Mouse (Mus musculus): ENCODE results near the gene Lrsam1. TPM values are rescaled to one million over a fixed set of nuclear protein-coding genes. Genes with fewer than 3 reads are reported as not detected.

Lrsam1 gene
- polyA plus RNA-seq, 1 experiment from 2014 or later: 6.8 TPM

DNA sequence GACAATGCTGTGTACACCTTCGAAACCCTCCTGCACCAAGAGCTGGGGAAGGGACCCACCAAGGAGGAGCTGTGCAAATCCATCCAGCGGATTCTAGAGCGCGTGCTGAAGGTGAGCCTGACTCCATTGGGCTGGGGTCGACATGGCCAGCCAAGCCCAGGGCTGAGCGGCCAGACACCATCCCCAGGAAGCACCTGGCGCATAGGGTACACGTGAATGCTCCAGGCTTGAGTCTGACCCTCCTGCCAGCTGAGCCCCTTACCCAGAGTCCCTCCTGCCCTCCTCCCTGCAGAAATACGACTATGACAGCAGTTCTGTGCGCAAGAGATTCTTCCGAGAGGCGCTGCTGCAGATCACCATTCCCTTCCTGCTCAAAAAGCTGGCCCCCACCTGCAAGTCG lies 38.9 kb downstream of the Lrsam1 start:
- 83% methylated on average over 13 of the region's 13 CpGs for WGBS
- Histone ChIP-seq H3K9me3 (ENCODE audit: control insufficient read depth, low read length) (no peaks in the 10 kb centered on the region), H3K36me3 (ENCODE audit: control insufficient read depth, insufficient read depth, low read length) (0 out of 2 replicates have a peak, but pooled peaks cover 8% of the 10 kb centered on the region), H3K27ac (ENCODE audit: low read length) (no peak overlapping the region), H3K4me3 (ENCODE audit: low read length) (no peak overlapping the region), H3K4me1 (ENCODE audit: control insufficient read depth, insufficient read depth, low read length) (no peaks in the 10 kb centered on the region), H3K27me3 (replicated peaks; ENCODE audit: control insufficient read depth, insufficient read depth, low read length) (no peaks in the 10 kb centered on the region), H3K9ac (ENCODE audit: low read depth, low read length) (no peak overlapping the region), H3K4me2 (ENCODE audit: low read depth, low read length) (no peak overlapping the region)
- no peak for ATAC-seq

DNA sequence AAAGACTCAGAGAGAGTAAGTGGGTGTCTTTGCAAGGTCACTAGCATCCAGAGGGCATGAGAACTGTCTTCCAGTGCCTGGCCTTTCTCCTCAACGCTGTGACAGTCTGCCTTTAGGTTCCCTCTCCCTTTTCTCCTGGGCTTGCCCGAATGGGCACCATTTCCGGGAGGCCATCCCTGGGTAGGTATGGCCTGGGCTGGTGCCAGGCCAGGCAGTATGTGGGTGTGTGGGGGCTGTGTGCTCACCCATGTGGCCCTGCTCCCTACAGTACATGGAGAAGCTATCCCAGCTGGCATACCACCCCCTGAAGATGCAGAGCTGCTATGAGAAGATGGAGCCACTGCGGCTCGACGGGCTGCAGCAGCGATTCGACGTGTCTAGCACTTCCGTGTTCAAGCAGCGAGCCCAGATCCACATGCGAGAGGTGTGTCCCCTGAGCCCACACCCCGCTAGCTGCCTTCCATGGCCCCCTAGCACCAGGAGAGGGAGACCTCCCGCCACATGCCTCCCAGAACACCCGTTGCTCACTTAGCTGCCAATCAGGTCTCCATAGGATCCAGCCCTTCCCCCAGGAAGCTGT lies 39.5 kb downstream of the Lrsam1 start:
- Histone ChIP-seq H3K27ac (ENCODE audit: low read length) (no peak overlapping the region), H3K36me3 (ENCODE audit: control insufficient read depth, insufficient read depth, low read length) (0 out of 2 replicates have a peak, but pooled peaks cover 8% of the 10 kb centered on the region), H3K4me3 (ENCODE audit: low read length) (no peak overlapping the region), H3K4me2 (ENCODE audit: low read depth, low read length) (no peak overlapping the region), H3K9me3 (ENCODE audit: control insufficient read depth, low read length) (no peaks in the 10 kb centered on the region), H3K4me1 (ENCODE audit: control insufficient read depth, insufficient read depth, low read length) (no peaks in the 10 kb centered on the region), H3K27me3 (replicated peaks; ENCODE audit: control insufficient read depth, insufficient read depth, low read length) (no peaks in the 10 kb centered on the region), H3K9ac (ENCODE audit: low read depth, low read length) (no peak overlapping the region)
- ATAC-seq: no peak
- 91% methylated on average over 15 of the region's 15 CpGs for WGBS

DNA sequence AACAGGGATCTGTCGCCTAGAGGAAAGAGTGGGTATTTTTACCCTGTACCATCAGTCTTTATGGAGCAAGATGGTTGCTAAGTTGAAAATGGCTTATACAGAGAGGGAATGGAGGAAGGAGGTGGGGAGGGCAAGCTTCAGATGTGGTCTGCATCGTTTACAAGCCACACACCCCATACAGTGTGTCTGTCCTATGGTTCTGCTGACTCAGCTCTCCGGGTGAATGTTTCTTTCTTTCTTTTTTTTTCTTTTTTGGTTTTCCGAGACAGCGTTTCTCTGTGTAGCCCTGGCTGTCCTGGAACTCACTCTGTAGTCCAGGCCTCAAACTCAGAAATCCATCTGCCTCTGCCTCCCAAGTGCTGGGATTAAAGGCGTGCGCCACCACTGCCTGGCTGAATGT lies 40.2 kb downstream of the Lrsam1 start:
- H3K36me3 ChIP-seq (ENCODE audit: control insufficient read depth, insufficient read depth, low read length): peaks cover 8% of the 10 kb centered on the region; the same call in 1 of the 2 replicates
- H3K4me3 ChIP-seq (ENCODE audit: low read length): no peak overlapping the region
- H3K4me1 ChIP-seq (ENCODE audit: control insufficient read depth, insufficient read depth, low read length): no peaks in the 10 kb centered on the region
- no peak for ATAC-seq
- H3K4me2 ChIP-seq (ENCODE audit: low read depth, low read length): no peak overlapping the region
- no peak overlapping the region for H3K9ac ChIP-seq (ENCODE audit: low read depth, low read length)
- no peaks in the 10 kb centered on the region for H3K9me3 ChIP-seq (ENCODE audit: control insufficient read depth, low read length)
- no peak overlapping the region for H3K27ac ChIP-seq (ENCODE audit: low read length)
- WGBS: 78% methylated on average over 7 of the region's 7 CpGs
- no peaks in the 10 kb centered on the region for H3K27me3 ChIP-seq (replicated peaks; ENCODE audit: control insufficient read depth, insufficient read depth, low read length)

DNA sequence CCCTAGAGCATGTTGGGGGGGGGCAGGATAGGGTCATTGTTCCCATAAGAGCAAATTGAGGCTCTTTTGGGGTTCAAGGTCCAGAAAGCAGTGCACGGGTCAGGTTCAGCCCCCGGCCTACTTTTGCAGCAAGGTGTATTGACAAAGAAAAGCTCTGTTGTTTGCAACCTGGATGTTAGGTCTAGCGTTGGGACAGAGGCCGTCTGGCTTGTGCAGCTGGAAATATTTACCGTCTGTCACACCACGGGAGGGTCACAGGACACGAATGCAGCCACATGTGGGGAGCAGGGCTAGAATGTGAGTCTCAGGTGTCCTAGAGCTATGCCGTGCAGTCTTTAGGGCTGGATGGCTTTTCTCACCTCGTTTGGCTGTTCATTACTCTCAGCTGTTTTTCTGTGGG lies 43.0 kb downstream of the Lrsam1 start:
- Histone ChIP-seq H3K4me3 (ENCODE audit: low read length) (no peak overlapping the region), H3K27ac (ENCODE audit: low read length) (no peak overlapping the region), H3K4me2 (ENCODE audit: low read depth, low read length) (no peak overlapping the region), H3K4me1 (ENCODE audit: control insufficient read depth, insufficient read depth, low read length) (peaks cover 13% of the 10 kb centered on the region), H3K27me3 (replicated peaks; ENCODE audit: control insufficient read depth, insufficient read depth, low read length) (no peaks in the 10 kb centered on the region), H3K9me3 (ENCODE audit: control insufficient read depth, low read length) (no peaks in the 10 kb centered on the region), H3K36me3 (ENCODE audit: control insufficient read depth, insufficient read depth, low read length) (peaks cover 15% of the 10 kb centered on the region), H3K9ac (ENCODE audit: low read depth, low read length) (no peak overlapping the region)
- ATAC-seq: no peak
- 73% methylated on average over 9 of the region's 9 CpGs for WGBS

DNA sequence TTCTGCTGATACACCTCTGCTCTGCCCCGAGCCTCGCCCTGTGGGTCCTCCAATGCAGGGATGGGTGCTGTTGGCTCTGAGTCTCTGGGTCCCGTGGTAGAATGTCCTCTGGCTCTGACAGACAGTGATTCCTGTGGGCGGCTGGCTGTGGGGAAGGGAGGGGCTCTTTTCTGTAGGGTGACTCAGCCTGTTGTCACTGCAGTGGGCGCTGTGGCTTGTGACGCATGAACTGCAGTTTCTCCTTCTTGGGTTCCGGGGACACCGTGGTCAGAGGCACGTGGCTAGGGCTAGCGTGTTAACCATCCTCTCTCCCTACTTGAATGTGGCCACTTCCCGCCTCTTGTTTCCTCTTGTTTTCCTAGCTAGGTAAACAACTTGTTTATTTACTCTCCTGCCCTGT lies 43.9 kb downstream of the Lrsam1 start:
- Histone ChIP-seq H3K4me3 (ENCODE audit: low read length) (no peak overlapping the region), H3K27ac (ENCODE audit: low read length) (no peak overlapping the region; the same call in 1 of the 2 replicates), H3K4me1 (ENCODE audit: control insufficient read depth, insufficient read depth, low read length) (peaks cover 13% of the 10 kb centered on the region), H3K4me2 (ENCODE audit: low read depth, low read length) (no peak overlapping the region), H3K9me3 (ENCODE audit: control insufficient read depth, low read length) (no peaks in the 10 kb centered on the region), H3K27me3 (replicated peaks; ENCODE audit: control insufficient read depth, insufficient read depth, low read length) (no peaks in the 10 kb centered on the region), H3K9ac (ENCODE audit: low read depth, low read length) (no peak overlapping the region), H3K36me3 (ENCODE audit: control insufficient read depth, insufficient read depth, low read length) (peaks cover 15% of the 10 kb centered on the region)
- ATAC-seq: no peak
- 76% methylated on average over 11 of the region's 11 CpGs for WGBS

DNA sequence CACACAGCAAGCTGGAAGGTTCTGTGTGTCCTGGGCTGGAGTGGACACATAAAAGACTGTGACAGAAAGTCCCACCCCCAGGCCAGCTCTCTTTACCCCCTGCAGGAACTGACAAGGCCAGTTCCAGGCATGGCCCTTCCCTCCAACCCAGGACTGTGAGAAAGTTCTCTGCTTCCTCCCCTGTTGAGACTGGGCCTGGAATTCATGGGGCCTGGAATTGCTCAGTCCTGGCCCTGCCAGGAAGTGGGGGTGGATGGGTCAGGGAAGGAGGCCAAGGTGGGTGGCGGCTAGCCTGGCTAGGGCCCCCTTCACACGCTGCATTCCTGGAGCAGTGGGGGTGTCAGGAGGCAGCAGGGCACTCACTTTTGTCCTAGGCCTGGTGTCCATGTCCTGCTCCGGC lies 46.5 kb downstream of the Lrsam1 start:
- 45% methylated on average over 3 of the region's 3 CpGs for WGBS
- peaks cover 13% of the 10 kb centered on the region for H3K4me1 ChIP-seq (ENCODE audit: control insufficient read depth, insufficient read depth, low read length)
- peak; percentile 64 for ATAC-seq
- peaks cover 11% of the 10 kb centered on the region for H3K36me3 ChIP-seq (ENCODE audit: control insufficient read depth, insufficient read depth, low read length)
- no peak overlapping the region for H3K4me3 ChIP-seq (ENCODE audit: low read length)
- peak overlapping the region; percentile 64 for H3K9ac ChIP-seq (ENCODE audit: low read depth, low read length)
- no peaks in the 10 kb centered on the region for H3K27me3 ChIP-seq (replicated peaks; ENCODE audit: control insufficient read depth, insufficient read depth, low read length)
- no peak overlapping the region for H3K4me2 ChIP-seq (ENCODE audit: low read depth, low read length)
- H3K27ac ChIP-seq (ENCODE audit: low read length): peak overlapping the region; percentile 87
- no peaks in the 10 kb centered on the region for H3K9me3 ChIP-seq (ENCODE audit: control insufficient read depth, low read length)

DNA sequence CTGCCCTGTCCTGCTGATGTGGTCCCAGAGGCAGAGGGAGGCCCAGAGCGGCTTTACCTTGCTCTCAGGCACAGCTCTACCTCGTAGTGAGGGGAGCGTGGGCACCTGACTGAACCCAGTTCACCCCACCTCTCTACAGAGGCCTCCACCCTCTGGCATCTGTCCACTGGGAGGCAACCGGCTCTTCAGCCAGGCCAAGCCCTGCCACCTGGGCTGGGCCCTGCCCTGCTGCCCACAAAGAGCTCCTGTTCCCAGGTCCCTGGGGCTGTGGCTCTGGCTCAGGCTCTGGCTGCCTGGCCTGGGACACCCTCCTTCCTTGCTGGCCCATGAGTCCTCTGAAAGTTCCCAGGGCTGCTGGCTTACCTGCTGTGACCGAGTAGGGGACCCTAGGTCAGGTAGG lies 47.1 kb downstream of the Lrsam1 start:
- no peak for ATAC-seq
- no peaks in the 10 kb centered on the region for H3K9me3 ChIP-seq (ENCODE audit: control insufficient read depth, low read length)
- H3K4me2 ChIP-seq (ENCODE audit: low read depth, low read length): no peak overlapping the region
- WGBS: 62% methylated on average over 5 of the region's 5 CpGs
- no peak overlapping the region for H3K4me3 ChIP-seq (ENCODE audit: low read length)
- H3K36me3 ChIP-seq (ENCODE audit: control insufficient read depth, insufficient read depth, low read length): peaks cover 7% of the 10 kb centered on the region
- H3K4me1 ChIP-seq (ENCODE audit: control insufficient read depth, insufficient read depth, low read length): peaks cover 13% of the 10 kb centered on the region
- H3K27ac ChIP-seq (ENCODE audit: low read length): peak overlapping the region; percentile 87
- peak overlapping the region; percentile 64 for H3K9ac ChIP-seq (ENCODE audit: low read depth, low read length)
- no peaks in the 10 kb centered on the region for H3K27me3 ChIP-seq (replicated peaks; ENCODE audit: control insufficient read depth, insufficient read depth, low read length)

DNA sequence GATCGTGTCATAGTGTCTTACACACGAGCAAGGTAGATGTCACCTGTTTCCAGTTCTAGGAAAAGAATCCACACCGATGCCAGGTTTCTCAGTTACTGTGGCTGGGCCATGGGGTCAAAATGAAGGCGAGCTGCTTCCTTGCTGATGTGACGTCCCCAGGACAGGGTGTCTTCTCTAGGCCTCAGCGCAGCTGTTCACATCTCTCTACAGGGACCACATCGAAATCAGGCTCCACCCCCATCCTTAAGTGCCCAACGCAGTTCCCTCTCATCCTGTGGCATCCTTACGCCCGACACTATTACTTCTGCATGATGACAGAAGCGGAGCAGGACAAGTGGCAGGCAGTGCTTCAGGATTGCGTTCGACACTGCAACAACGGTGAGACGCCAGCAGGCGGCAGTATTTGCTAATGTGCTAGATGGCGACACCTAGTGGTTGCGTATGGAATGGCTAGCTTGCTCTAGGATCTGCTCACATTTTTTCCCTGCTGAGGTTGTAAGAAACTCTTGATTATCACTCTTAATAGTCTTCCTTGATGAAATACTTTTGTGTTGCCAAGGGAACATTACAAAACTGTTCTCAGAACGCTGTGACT lies 49.1 kb downstream of the Lrsam1 start:
- 30% methylated on average over 19 of the region's 19 CpGs for WGBS

DNA sequence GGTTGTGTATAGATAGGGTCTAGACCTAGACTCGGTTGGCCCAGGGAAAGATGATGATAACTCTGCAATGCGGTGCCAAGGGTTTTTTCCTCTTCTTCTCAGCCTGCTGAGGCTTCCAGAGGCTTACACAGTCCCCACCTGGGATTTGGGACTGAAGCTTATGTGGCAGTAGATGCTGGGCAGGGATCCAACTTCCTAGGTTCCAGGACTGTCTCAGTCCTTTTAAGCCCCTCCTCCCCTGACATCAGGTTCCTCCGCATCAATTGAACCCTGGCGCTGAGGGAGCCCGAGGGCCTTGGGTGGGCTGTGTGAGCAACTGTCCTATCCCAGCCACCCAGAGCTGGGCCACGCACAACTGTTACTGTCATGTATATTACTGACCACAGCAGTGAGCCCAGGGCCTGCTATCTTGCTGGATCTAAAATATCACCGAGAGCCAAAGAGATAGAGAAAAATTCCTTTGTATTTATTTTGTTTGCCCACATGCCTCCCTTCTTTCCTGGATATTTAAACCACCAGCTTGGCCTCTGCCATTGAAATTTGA lies 49.7 kb downstream of the Lrsam1 start:
- Histone ChIP-seq H3K36me3 (ENCODE audit: control insufficient read depth, insufficient read depth, low read length) (peaks cover 7% of the 10 kb centered on the region), H3K27me3 (replicated peaks; ENCODE audit: control insufficient read depth, insufficient read depth, low read length) (no peaks in the 10 kb centered on the region), H3K4me1 (ENCODE audit: control insufficient read depth, insufficient read depth, low read length) (peaks cover 39% of the 10 kb centered on the region), H3K9me3 (ENCODE audit: control insufficient read depth, low read length) (no peaks in the 10 kb centered on the region), H3K4me3 (ENCODE audit: low read length) (no peak overlapping the region), H3K4me2 (ENCODE audit: low read depth, low read length) (no peak overlapping the region), H3K27ac (ENCODE audit: low read length) (no peak overlapping the region), H3K9ac (ENCODE audit: low read depth, low read length) (no peak overlapping the region)
- no peak for ATAC-seq
- 82% methylated on average over 7 of the region's 7 CpGs for WGBS

More for the DNA sequence above, 49.1 kb downstream of the Lrsam1 start:
- Histone ChIP-seq H3K27me3 (replicated peaks; ENCODE audit: control insufficient read depth, insufficient read depth, low read length) (no peaks in the 10 kb centered on the region), H3K4me3 (ENCODE audit: low read length) (no peak overlapping the region), H3K27ac (ENCODE audit: low read length) (no peak overlapping the region), H3K9me3 (ENCODE audit: control insufficient read depth, low read length) (no peaks in the 10 kb centered on the region), H3K4me2 (ENCODE audit: low read depth, low read length) (no peak overlapping the region), H3K9ac (ENCODE audit: low read depth, low read length) (0 out of 2 replicates have a peak overlapping the region, but pooled peaks have one; percentile 10), H3K36me3 (ENCODE audit: control insufficient read depth, insufficient read depth, low read length) (peaks cover 7% of the 10 kb centered on the region), H3K4me1 (ENCODE audit: control insufficient read depth, insufficient read depth, low read length) (peaks cover 33% of the 10 kb centered on the region)
- no peak for ATAC-seq
